Mouse (Mus musculus) adrenal gland, adult 18-20 months (tissue): ENCODE data around the gene Arpc5. TPM values are rescaled to one million over a fixed set of nuclear protein-coding genes. Genes with fewer than 3 reads are reported as not detected.

Experiments
- DNase-seq, 2 experiments: peaks; one replicate each; pipeline ENCODE4 v3.0.0; 2021 to 2022; ENCODE audit warnings: low spot score in 2 of 2
- long read RNA-seq, 2 experiments: library from polyadenylated mRNA; stranded (forward); transcript quantifications; one replicate each; pipeline ENCODE4 v2.0.0; 2021
- total RNA-seq, 2 experiments: library from RNA; stranded (reverse); gene quantifications; 1 replicate in 1 of 2; 2 replicates in 1 of 2; pipeline ENCODE4 v1.2.3; 2021

Arpc5 gene
- 100 to 1,000 TPM in 1 of 2 experiments, 10 to 100 TPM in 1; 79.9 to 107 TPM for total RNA-seq
- long read RNA-seq, experiment 1, transcript Arpc5-201 (4 exons, 1,914 nt) = major isoform, 81 of 82 reads
- long read RNA-seq, experiment 1, partial matches to known transcripts = 0 of 82 reads
- long read RNA-seq, experiment 1, other reads (novel, unspliced or antisense) = 1 of 82 reads
- long read RNA-seq, experiment 2, transcript Arpc5-201 (4 exons, 1,914 nt) = major isoform, 155 of 167 reads
- long read RNA-seq, experiment 2, partial matches to known transcripts = 10 of 167 reads
- long read RNA-seq, experiment 2, other reads (novel, unspliced or antisense) = 0 of 167 reads

- DNase-seq = peak; percentile 97 to 98
Observed at GRCm38 (mm10) chr1:152766032-152766772, at the start of gene Arpc5, which contains the start of gene Rgl1. Arpc5 (plus strand) TSS chr1:152766542. Rgl1 (minus strand) TSS chr1:152766351.

- DNase-seq = no peak
Observed at GRCm38 (mm10) chr1:152717329-152717728, 49.0 kb upstream of the Arpc5 start.

GRCm38 (mm10) chr1:152718200-152718599 is 48.1 kb upstream of the Arpc5 start:
- DNase-seq = no peak

GRCm38 (mm10) chr1:152720969-152721368 is 45.4 kb upstream of the Arpc5 start:
- no peak for DNase-seq

- no peak for DNase-seq
Observed at GRCm38 (mm10) chr1:152721535-152722198, 44.7 kb upstream of the Arpc5 start.

GRCm38 (mm10) chr1:152724286-152724685 is 42.1 kb upstream of the Arpc5 start:
- DNase-seq = no peak

GRCm38 (mm10) chr1:152726095-152726494 is 40.2 kb upstream of the Arpc5 start:
- DNase-seq = no peak

GRCm38 (mm10) chr1:152727604-152728236 is 38.6 kb upstream of the Arpc5 start:
- no peak for DNase-seq

- DNase-seq = no peak
Observed at GRCm38 (mm10) chr1:152738793-152739192, 27.5 kb upstream of the Arpc5 start.

- DNase-seq = no peak
Observed at GRCm38 (mm10) chr1:152739374-152739773, 27.0 kb upstream of the Arpc5 start.

GRCm38 (mm10) chr1:152743095-152743826 is 23.1 kb upstream of the Arpc5 start:
- no peak for DNase-seq

- peak; percentile 78 for DNase-seq
Observed at GRCm38 (mm10) chr1:152746426-152746825, 19.9 kb upstream of the Arpc5 start.

- no peak for DNase-seq
Observed at GRCm38 (mm10) chr1:152749276-152749675, 17.1 kb upstream of the Arpc5 start.

- DNase-seq = no peak
Observed at GRCm38 (mm10) chr1:152750312-152750965, 15.9 kb upstream of the Arpc5 start, which contains the start of gene Apobec4. Apobec4 (plus strand) TSS chr1:152750551.

- no peak for DNase-seq
Observed at GRCm38 (mm10) chr1:152761791-152762190, 4.6 kb upstream of the Arpc5 start.

- peak in 1 of 2 experiments; percentile 32 for DNase-seq
Observed at GRCm38 (mm10) chr1:152766804-152767748, 734 bp downstream of the Arpc5 start.

GRCm38 (mm10) chr1:152767749-152768488 is 1.6 kb downstream of the Arpc5 start:
- DNase-seq = peak; percentile 71 to 76

- DNase-seq = no peak
Observed at GRCm38 (mm10) chr1:152771016-152771415, 4.7 kb downstream of the Arpc5 start.
